Mouse (Mus musculus) heart, embryonic 14.5 days (tissue): ENCODE results near the gene Ptprk. TPM values are rescaled to one million over a fixed set of nuclear protein-coding genes. Genes with fewer than 3 reads are reported as not detected.

Experiments
- ATAC-seq: fragments of 200-750 bp; cut with Nextera tagmentation; 2 replicates; pipeline ENCODE4 v1.8.0; 2017; ENCODE audit warnings: low read depth, moderate TSS enrichment; ENCODE audit not compliant: insufficient number of reproducible peaks, insufficient read depth, low FRiP score
- H3K27ac ChIP-seq, 2 experiments: fragments of 200-500 bp in 1 of 2; fragments of 300-500 bp in 1 of 2; sonication (generic) in 1 of 2; replicated peaks in 1 of 2; 2 replicates each; pipeline ENCODE4 v1.5.1; 2012 to 2014; ENCODE audit warnings: low read depth in 2 of 2, low read length in 2 of 2, control low read depth in 1 of 2, mild to moderate bottlenecking in 1 of 2, mixed read lengths in 1 of 2; ENCODE audit not compliant: control insufficient read depth in 1 of 2, insufficient read depth in 1 of 2
- H3K27me3 ChIP-seq: fragments of 300-500 bp; sonication (generic); 2 replicates; pipeline ENCODE4 v1.6.1; 2014; ENCODE audit warnings: mild to moderate bottlenecking, low read length, control low read depth; ENCODE audit not compliant: control insufficient read depth, insufficient read depth
- H3K36me3 ChIP-seq: fragments of 300-500 bp; sonication (generic); 2 replicates; pipeline ENCODE4 v1.6.1; 2014; ENCODE audit warnings: mild to moderate bottlenecking, control low read depth, low read length, mixed read lengths; ENCODE audit not compliant: control insufficient read depth, insufficient read depth
- H3K4me1 ChIP-seq, 2 experiments: fragments of 200-500 bp in 1 of 2; fragments of 300-500 bp in 1 of 2; sonication (generic) in 1 of 2; 2 replicates each; pipeline ENCODE4 v1.6.1; 2012 to 2014; ENCODE audit warnings: low read length in 2 of 2, control low read depth in 1 of 2, mixed read lengths in 1 of 2; ENCODE audit not compliant: control insufficient read depth in 2 of 2, insufficient read depth in 2 of 2
- H3K4me2 ChIP-seq: fragments of 300-500 bp; sonication (generic); 2 replicates; pipeline ENCODE4 v1.6.1; 2014; ENCODE audit warnings: mild to moderate bottlenecking, low read length
- H3K4me3 ChIP-seq, 2 experiments: fragments of 200-500 bp in 1 of 2; fragments of 300-500 bp in 1 of 2; sonication (generic) in 1 of 2; 2 replicates each; pipeline ENCODE4 v1.5.1; 2012 to 2014; ENCODE audit warnings: low read length in 2 of 2, mild to moderate bottlenecking in 2 of 2, control low read depth in 1 of 2, low read depth in 1 of 2, moderate library complexity in 1 of 2; ENCODE audit not compliant: control insufficient read depth in 1 of 2, insufficient read depth in 1 of 2
- H3K9ac ChIP-seq: fragments of 300-500 bp; sonication (generic); 2 replicates; pipeline ENCODE4 v1.6.1; 2014; ENCODE audit warnings: mild to moderate bottlenecking, low read length
- H3K9me3 ChIP-seq: fragments of 300-500 bp; sonication (generic); 2 replicates; pipeline ENCODE4 v1.6.1; 2016; ENCODE audit warnings: low read length, control low read depth; ENCODE audit not compliant: control insufficient read depth
- WGBS: fragments of 180-500 bp; shearing (Covaris S2); extraction: QIAGEN DNeasy Blood & Tissue Kit; methylation state at CpG from one replicate; pipeline ENCODE4 v1.1.7; 2014; 5-methylcytosine and 5-hydroxymethylcytosine counted together
- microRNA-seq: library from miRNA; unstranded; fragments of <30 nt; microRNA quantifications from one replicate; pipeline ENCODE4, GENCODE M21; 2016
- polyA plus RNA-seq: library from polyadenylated mRNA; unstranded; fragments of >200 nt; fragmentation: Nextera tagmentation; extraction: Ambion mirVana; gene quantifications from 2 replicates; pipeline ENCODE4 v1.2.1, GENCODE M21; 2014

The Ptprk gene
- polyA plus RNA-seq, 1 experiment from 2014 or later, result 43.6 TPM

DNA sequence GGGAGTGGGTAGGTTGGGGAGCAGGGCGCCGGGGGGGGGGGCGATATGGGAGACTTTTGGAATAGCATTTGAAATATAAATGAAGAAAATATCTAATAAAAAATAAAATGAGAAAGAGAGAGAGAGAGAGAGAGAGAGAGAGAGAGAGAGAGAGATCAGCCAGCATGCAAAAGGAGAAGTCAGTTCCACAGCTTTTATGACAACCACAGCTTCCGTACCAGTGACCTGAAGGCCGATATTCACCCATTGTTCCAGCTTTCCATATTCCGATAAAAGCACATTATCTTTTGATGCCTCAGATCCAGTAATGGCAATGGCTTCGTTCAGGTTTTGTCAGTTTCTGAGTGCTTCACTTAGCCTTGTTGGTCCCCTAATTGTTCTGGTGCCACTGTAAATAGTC is 542.6 kb downstream of the Ptprk start:
- Histone ChIP-seq H3K9me3 (no peaks in the 10 kb centered on the region), H3K36me3 (no peaks in the 10 kb centered on the region), H3K4me1 (no peaks in the 10 kb centered on the region), H3K27ac (no peak overlapping the region), H3K9ac (no peak overlapping the region), H3K4me3 (no peak overlapping the region), H3K27me3 (no peaks in the 10 kb centered on the region), H3K4me2 (no peak overlapping the region)
- no peak for ATAC-seq
- 92% methylated on average over 7 of the region's 7 CpGs for WGBS

DNA sequence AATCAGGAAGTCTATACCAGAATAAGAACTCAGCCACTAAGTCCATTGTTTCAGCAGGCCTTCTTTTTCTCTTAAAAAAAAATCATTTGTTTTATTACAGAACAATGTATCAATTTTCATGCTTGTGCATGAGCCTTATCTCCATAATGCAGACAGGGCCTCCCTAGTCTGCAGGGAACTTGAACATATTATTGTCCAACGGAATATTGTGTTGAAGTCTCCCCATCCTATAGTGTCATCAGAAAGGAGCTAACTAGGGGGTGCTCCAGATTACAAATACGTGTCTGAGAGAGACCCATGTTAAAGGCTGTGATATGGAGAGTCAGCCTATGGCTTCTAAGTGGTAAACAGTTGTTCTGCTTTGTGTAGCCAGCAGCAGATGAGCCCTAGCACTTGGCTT is 543.4 kb downstream of the Ptprk start:
- Histone ChIP-seq H3K4me2 (no peak overlapping the region), H3K9ac (no peak overlapping the region), H3K27me3 (no peaks in the 10 kb centered on the region), H3K4me3 (no peak overlapping the region), H3K27ac (no peak overlapping the region), H3K36me3 (no peaks in the 10 kb centered on the region), H3K4me1 (no peaks in the 10 kb centered on the region), H3K9me3 (no peaks in the 10 kb centered on the region)
- no peak for ATAC-seq
- WGBS, result 68% methylated on average over 2 of the region's 2 CpGs

DNA sequence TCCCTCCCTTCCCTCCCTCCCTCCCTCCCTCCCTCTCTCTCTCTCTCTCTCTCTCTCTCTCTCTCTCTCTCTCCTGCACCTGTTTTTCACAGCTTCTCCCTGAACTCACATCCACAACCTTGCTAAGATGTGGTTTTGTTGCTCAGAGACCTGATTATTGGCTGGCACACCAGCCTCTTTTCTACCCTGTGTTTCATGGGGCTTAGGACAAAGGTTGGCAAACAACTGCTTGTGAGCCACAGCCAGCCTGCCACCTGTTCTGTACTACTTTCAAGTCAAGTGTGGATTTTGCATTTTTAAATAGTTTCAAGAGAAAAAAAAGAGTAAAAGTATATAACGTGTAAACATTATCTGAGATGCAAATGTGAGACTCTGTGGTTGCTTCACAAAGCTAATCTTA is 544.8 kb downstream of the Ptprk start:
- no peak for ATAC-seq
- H3K27ac ChIP-seq, result no peak overlapping the region
- H3K27me3 ChIP-seq, result no peaks in the 10 kb centered on the region
- H3K9me3 ChIP-seq, result no peaks in the 10 kb centered on the region
- H3K9ac ChIP-seq, result no peak overlapping the region
- 77% methylated on average over 1 of the region's 1 CpGs for whole genome bisulfite sequencing
- H3K4me2 ChIP-seq, result no peak overlapping the region
- no peaks in the 10 kb centered on the region for H3K36me3 ChIP-seq
- H3K4me3 ChIP-seq, result no peak overlapping the region
- no peaks in the 10 kb centered on the region for H3K4me1 ChIP-seq

DNA sequence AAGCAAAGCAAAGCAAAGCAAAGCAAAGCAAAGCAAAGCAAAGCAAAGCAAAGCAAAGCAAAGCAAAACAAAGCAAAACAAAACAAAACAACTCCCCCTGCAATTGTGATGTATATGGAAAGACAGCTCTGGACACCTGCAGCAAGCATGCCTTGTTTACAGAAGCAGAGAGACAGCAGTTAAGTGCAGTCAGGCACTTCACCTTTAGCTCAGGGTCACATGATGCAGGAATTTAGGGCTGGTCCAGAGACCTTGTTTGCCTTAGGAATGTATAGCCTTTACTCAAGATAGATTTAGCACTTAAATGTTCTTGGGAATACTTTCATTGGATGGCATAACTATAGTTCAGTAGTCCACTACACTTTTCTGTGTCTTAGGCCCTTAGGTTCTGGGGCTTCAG is 561.5 kb downstream of the Ptprk start:
- no peaks in the 10 kb centered on the region for H3K4me1 ChIP-seq
- H3K27me3 ChIP-seq, result no peaks in the 10 kb centered on the region
- H3K4me2 ChIP-seq, result no peak overlapping the region
- H3K9me3 ChIP-seq, result no peaks in the 10 kb centered on the region
- H3K4me3 ChIP-seq, result no peak overlapping the region
- H3K36me3 ChIP-seq, result no peaks in the 10 kb centered on the region
- H3K9ac ChIP-seq, result no peak overlapping the region
- H3K27ac ChIP-seq, result no peak overlapping the region
- no peak for ATAC-seq

DNA sequence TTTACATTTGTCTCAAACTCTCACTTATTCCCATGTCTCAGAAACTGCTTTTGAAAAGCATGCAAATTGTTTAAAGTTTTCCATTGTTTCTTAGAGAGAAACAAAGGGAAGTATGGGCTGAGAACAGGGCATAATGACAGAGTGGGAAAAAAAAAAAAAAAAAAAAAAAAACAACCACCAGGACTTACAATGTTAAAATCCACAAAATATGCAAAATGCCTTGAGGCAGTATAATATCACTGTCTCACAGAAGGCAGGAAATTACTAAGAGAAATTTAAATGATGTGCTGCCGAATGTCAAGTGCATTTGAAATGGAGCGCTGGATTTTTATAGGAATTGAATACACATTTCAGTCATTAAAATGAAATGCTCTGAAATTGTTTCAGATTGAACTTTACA is 567.3 kb downstream of the Ptprk start:
- no peak overlapping the region for H3K9ac ChIP-seq
- WGBS, result 88% methylated on average over 2 of the region's 2 CpGs
- H3K4me2 ChIP-seq, result no peak overlapping the region
- no peaks in the 10 kb centered on the region for H3K4me1 ChIP-seq
- H3K27ac ChIP-seq, result no peak overlapping the region
- H3K27me3 ChIP-seq, result no peaks in the 10 kb centered on the region
- no peaks in the 10 kb centered on the region for H3K9me3 ChIP-seq
- ATAC-seq, result no peak
- H3K36me3 ChIP-seq, result no peaks in the 10 kb centered on the region
- H3K4me3 ChIP-seq, result no peak overlapping the region

Small RNA genes within 50 kb of the gene (microRNA-seq; reads per million reads assigned to microRNA genes)
- not detected for gene Gm22370
